Mouse (Mus musculus) cerebellum, postnatal 14 days (tissue): ENCODE data around the gene Gnai3.
A peak's percentile ranks its signal among the peaks of the same experiment; 100 is the strongest.

Experiments
- DNase-seq, 2 experiments: peaks; one replicate each; pipeline ENCODE4 v3.0.0; 2021; ENCODE audit warnings: mixed read lengths in 2 of 2

Gene Gnai3

GRCm38 (mm10) chr3:108081681-108082080 is 64.3 kb downstream of the Gnai3 start:
- DNase-seq, result no peak

GRCm38 (mm10) chr3:108076836-108077235 is 69.1 kb downstream of the Gnai3 start:
- DNase-seq, result no peak

GRCm38 (mm10) chr3:108072983-108073569 is 72.9 kb downstream of the Gnai3 start:
- peak; percentile 33 to 43 for DNase-seq

- peak; percentile 75 to 79 for DNase-seq
These were observed 75.4 kb downstream of the Gnai3 start for GRCm38 (mm10) chr3:108070295-108071293.

- no peak for DNase-seq
These were observed 76.6 kb downstream of the Gnai3 start for GRCm38 (mm10) chr3:108069231-108069870.

- DNase-seq, result no peak
These were observed 77.1 kb downstream of the Gnai3 start for GRCm38 (mm10) chr3:108068826-108069225.

GRCm38 (mm10) chr3:108067370-108067934 is 78.5 kb downstream of the Gnai3 start:
- DNase-seq, result no peak

GRCm38 (mm10) chr3:108065551-108065950 is 80.4 kb downstream of the Gnai3 start:
- DNase-seq, result no peak

GRCm38 (mm10) chr3:108064672-108065071 is 81.3 kb downstream of the Gnai3 start:
- DNase-seq, result no peak

- peak in 1 of 2 experiments; percentile 35 for DNase-seq
These were observed 83.3 kb downstream of the Gnai3 start for GRCm38 (mm10) chr3:108062648-108063047.

- DNase-seq, result peak; percentile 74 to 78
These were observed 84.5 kb downstream of the Gnai3 start for GRCm38 (mm10) chr3:108061420-108061819.
